Mouse (Mus musculus): ENCODE data around the gene Ctps2. TPM values are rescaled to one million over a fixed set of nuclear protein-coding genes. Genes with fewer than 3 reads are reported as not detected.

The Ctps2 gene
- total RNA-seq, 2 experiments from 2014 or later: 13.8 to 44.4 TPM

DNA sequence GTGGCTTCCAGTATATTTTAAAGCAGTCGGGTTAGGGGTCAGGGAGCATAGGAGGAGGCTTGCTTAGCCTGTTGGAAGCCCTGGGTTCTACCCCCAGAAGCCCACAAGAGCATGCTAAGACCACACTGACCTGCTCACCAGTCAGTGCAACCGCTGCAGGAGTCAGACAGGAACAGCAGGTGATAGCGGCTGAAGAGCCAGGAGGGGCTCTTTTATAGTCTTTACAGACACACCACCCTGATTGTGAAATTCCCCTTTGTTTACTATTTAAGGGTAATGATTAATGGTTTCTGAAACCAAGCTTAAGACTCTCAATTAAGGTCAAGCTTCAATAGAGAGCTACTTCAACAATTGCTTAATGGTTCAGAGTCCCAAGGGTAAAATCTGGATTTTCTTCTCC lies 63.3 kb downstream of the Ctps2 start, which contains the start of gene S100g:
Gene S100g, minus strand, starts transcription at position 217 of the 400 bp plus-strand sequence.
- ATAC-seq (replicated peaks; ENCODE audit: low FRiP score, poor library complexity, severe bottlenecking): no peak

GRCm38 (mm10) chrX:162967456-162967855 lies 66.4 kb downstream of the Ctps2 start:
- no peak for ATAC-seq (replicated peaks; ENCODE audit: low FRiP score, poor library complexity, severe bottlenecking)

DNA sequence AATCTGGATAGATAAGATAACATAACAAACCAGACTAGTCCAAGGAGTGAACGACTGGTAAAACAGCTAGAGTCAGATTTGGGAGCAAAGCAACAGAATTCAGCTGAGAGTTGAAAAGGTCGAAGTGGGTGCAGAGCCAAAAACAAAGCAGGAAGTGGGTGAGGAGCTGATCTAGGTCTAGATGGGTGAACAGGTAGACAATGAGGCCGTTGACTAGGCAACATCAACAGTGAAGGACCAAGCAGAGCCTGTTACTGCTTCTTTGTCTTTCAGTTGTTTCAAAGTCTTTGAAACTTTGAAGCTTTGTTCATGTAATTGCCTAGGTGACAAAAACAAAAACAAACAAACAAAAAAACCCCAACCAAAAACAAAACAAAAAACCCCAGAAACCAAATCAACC lies 75.2 kb downstream of the Ctps2 start:
- ATAC-seq (replicated peaks; ENCODE audit: low FRiP score, poor library complexity, severe bottlenecking): no peak

DNA sequence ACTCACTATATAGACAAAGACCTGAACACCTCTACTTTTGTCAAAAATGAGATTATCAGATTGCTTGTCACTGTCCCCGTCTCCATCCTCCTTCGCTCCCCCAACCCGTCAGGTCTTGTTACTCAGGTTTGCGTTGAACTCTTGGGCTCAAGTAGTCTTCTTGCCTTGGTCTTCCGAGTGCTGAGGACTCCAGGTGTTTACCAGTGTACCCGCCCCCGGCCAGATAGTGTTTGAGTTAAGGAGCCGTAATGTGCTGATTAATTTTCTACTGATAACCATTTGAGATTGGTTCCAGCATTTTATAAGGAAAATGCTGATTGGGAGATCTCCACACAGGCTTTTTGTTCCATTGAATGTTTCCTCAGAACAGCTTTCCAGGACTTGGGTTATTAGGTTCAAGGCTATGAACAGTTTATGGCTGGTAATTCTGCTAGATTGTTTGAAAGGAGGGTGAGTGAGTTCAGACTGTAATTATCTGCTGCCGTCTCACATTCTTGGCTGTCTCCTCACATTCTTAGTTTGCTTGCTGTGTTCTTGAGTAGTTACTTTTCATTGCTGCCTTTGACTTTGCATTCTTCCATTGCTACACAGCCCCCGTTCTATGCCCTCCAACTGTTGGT lies 85.9 kb downstream of the Ctps2 start:
- no peak for ATAC-seq (replicated peaks; ENCODE audit: low FRiP score, poor library complexity, severe bottlenecking)

DNA sequence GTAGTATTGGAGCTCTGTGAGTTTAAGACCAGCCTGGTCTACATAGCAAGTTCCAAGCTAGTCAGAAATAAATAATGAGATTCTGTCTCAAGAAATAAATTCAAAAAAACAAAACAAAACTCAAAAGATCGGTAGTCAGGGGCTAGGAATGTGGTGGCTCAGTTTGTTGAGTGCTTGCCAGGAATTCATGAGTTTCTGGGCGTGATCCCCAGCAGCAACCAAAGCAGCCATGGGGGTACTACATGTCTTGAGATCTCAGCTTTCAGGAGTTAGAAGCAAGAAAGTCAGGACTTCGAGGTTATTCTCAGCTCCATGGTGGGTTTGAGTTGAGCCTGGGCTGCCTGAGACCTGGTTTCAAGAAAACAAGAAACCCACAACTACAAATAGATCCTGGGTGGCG lies 90.4 kb downstream of the Ctps2 start:
- no peak for ATAC-seq (replicated peaks; ENCODE audit: low FRiP score, poor library complexity, severe bottlenecking)

GRCm38 (mm10) chrX:162992121-162992520 lies 91.1 kb downstream of the Ctps2 start:
- no peak for ATAC-seq (replicated peaks; ENCODE audit: low FRiP score, poor library complexity, severe bottlenecking)

DNA sequence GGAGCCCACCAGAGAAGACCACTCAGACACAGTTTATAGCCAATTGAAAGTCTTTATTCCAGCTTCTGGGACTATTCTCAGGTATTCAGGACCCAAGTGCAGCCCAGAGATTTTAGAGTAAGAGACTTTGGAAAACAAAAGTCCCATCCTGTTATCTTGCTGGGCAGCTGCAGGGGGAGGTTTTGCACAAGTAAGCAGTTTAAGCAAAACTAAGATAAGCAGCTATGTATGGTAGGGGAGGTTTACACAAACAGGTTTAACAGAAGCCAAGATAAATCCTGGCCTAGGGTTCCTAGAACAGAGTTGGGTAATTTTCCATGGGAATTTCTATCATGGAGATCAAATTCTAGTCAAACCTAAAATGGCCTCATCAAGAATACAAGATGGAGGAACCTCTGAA lies 126.8 kb downstream of the Ctps2 start:
- ATAC-seq (replicated peaks; ENCODE audit: low FRiP score, poor library complexity, severe bottlenecking): no peak

DNA sequence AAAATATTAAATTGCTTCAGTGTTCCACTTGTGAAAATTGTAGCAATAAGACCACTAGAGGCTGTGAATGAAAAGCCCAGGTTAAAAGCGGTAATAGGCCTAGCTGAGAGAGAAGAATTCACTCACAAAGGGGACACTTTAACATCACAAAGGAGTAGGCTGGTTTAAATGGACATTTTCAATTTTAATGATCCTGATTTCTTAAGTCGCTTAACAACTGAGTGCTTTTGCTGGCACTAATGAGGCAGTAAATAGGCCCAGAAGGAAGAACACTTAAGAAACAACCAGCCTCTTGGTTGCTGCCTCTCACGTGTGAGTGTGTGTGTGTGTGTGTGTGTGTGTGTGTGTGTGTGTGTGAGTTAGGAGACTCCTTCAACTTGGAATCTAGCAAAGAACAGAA lies 137.7 kb downstream of the Ctps2 start:
- no peak for ATAC-seq (replicated peaks; ENCODE audit: low FRiP score, poor library complexity, severe bottlenecking)

DNA sequence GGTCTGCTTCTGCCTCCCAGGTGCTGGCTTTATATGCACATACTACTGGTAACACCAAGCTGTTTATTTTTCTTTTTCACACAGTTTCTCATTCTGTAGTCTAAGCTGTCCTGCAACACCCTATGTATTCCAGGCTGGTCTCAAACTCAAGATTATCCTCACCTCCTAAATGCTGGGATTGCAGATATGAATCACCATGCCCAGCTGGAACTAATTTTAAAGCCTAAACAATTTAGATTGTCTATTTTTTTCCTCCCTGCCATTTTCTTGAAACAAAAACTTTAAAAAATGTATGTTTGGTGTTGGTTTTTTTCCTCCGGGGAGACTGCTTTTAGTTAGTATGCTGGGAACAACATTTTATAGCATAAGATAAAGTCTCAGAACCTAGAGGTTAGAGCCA lies 141.7 kb downstream of the Ctps2 start:
- ATAC-seq (replicated peaks; ENCODE audit: low FRiP score, poor library complexity, severe bottlenecking): no peak

GRCm38 (mm10) chrX:163063936-163064335 lies 162.9 kb downstream of the Ctps2 start:
- ATAC-seq (replicated peaks; ENCODE audit: low FRiP score, poor library complexity, severe bottlenecking): no peak

Other genes with a start within 250 kb of the Ctps2 start
- gene Rbbp7, start 140.8 kb upstream of the Ctps2 start, total RNA-seq (2015; ENCODE audit: low replicate concordance): 108 and 135 TPM in 2 replicates
- gene Rbbp7, start 140.8 kb upstream of the Ctps2 start, total RNA-seq (2017; ENCODE audit: low replicate concordance): 57.2 and 111 TPM in 2 replicates
- 5.4 and 8.3 TPM in 2 replicates for gene Txlng, start 71.8 kb upstream of the Ctps2 start, total RNA-seq (2015; ENCODE audit: low replicate concordance)
- 8.2 and 10.3 TPM in 2 replicates for gene Txlng, start 71.8 kb upstream of the Ctps2 start, total RNA-seq (2017; ENCODE audit: low replicate concordance)
- 15.1 and 22.6 TPM in 2 replicates for gene Syap1, start 12.8 kb upstream of the Ctps2 start, total RNA-seq (2015; ENCODE audit: low replicate concordance)
- 25.9 and 33.9 TPM in 2 replicates for gene Syap1, start 12.8 kb upstream of the Ctps2 start, total RNA-seq (2017; ENCODE audit: low replicate concordance)
- not detected in 2 replicates for gene S100g, start 63.4 kb downstream of the Ctps2 start, total RNA-seq (2015; ENCODE audit: low replicate concordance)
- not detected in 2 replicates for gene S100g, start 63.4 kb downstream of the Ctps2 start, total RNA-seq (2017; ENCODE audit: low replicate concordance)

All from erythroid progenitor cell, adult 5-6 weeks (primary cell).